In genomic region chr5:140582995-140583731, GRCm38 (mm10) we compare ENCODE assay signal across 10 mouse cellular contexts. TPM values are rescaled to one million over a fixed set of nuclear protein-coding genes. Genes with fewer than 3 reads are reported as not detected.
DNase-seq lines count a peak whose midpoint lies in the region; ATAC-seq and TF ChIP-seq lines count a peak whose summit lies in the region.
"Had no signal": no experiment of that assay in that cellular context is flagged by ENCODE, and none has a peak within 500 bp of the region (broad histone marks: within the 10 kb centered on the region; RNA-seq: fewer than 3 reads in every experiment).

No protein-coding gene starts in this region.

- H3K9me3 ChIP-seq in ES-E14 (ENCODE audit: control insufficient read depth, insufficient read depth, low read depth, low read length) = no peaks in the 10 kb centered on the region
- no peaks in the 10 kb centered on the region for H3K9me3 ChIP-seq in embryonic facial prominence, embryonic 11.5 days (replicated peaks; ENCODE audit: control insufficient read depth, low read length)
- H3K9me3 ChIP-seq in hindbrain, embryonic 12.5 days (replicated peaks) = no peaks in the 10 kb centered on the region
- no peaks in the 10 kb centered on the region for H3K9me3 ChIP-seq in midbrain, embryonic 15.5 days

- H3K36me3 ChIP-seq in ES-E14 (ENCODE audit: control insufficient read depth, insufficient read depth, low read length, poor library complexity, severe bottlenecking) = no peaks in the 10 kb centered on the region
- H3K36me3 ChIP-seq in embryonic facial prominence, embryonic 11.5 days (replicated peaks; ENCODE audit: control insufficient read depth, insufficient read depth, low read depth, low read length) = no peaks in the 10 kb centered on the region
- H3K36me3 ChIP-seq in hindbrain, embryonic 12.5 days = no peaks in the 10 kb centered on the region
- no peaks in the 10 kb centered on the region for H3K36me3 ChIP-seq in midbrain, embryonic 15.5 days (replicated peaks)

- H3K9ac ChIP-seq in ES-E14 (ENCODE audit: insufficient read depth, low read depth, low read length, poor library complexity, severe bottlenecking) = no peak overlapping the region
- H3K9ac ChIP-seq in embryonic facial prominence, embryonic 11.5 days (replicated peaks; ENCODE audit: low read length) = no peak overlapping the region; the same call in 1 of the 2 replicates
- peak overlapping the region; percentile 5; the same call in 1 of the 2 replicates for H3K9ac ChIP-seq in hindbrain, embryonic 12.5 days
- no peak overlapping the region for H3K9ac ChIP-seq in midbrain, embryonic 15.5 days

- DNase-seq in ES-E14 (ENCODE audit: low read depth, low spot score) = no peak
- DNase-seq in embryonic facial prominence, embryonic 11.5 days (ENCODE audit: low spot score) = peak; percentile 31
- no peak for DNase-seq in ovary, postnatal 10 days (ENCODE audit: low spot score)
- no peak for DNase-seq in cerebellum, postnatal 36 days
- DNase-seq: thymus, adult 2 months had no signal

- peaks cover 12 to 50% of the 10 kb centered on the region in 2 experiments for H3K4me1 ChIP-seq in ES-E14 (ENCODE audit: control insufficient read depth in 2 of 2, insufficient read depth in 2 of 2, low read length in 2 of 2, poor library complexity in 1 of 2)
- H3K4me1 ChIP-seq in embryonic facial prominence, embryonic 11.5 days (ENCODE audit: control insufficient read depth, insufficient read depth, low read length) = peaks cover 11% of the 10 kb centered on the region
- peaks cover 65% of the 10 kb centered on the region for H3K4me1 ChIP-seq in hindbrain, embryonic 12.5 days
- peaks cover 43% of the 10 kb centered on the region for H3K4me1 ChIP-seq in midbrain, embryonic 15.5 days

- peak overlapping the region; percentile 55; the same call in 1 of the 2 replicates for H3K27ac ChIP-seq in ES-E14 (ENCODE audit: insufficient read depth, low read depth, low read length, poor library complexity, severe bottlenecking)
- peak overlapping the region; percentile 60 for H3K27ac ChIP-seq in embryonic facial prominence, embryonic 11.5 days (replicated peaks; ENCODE audit: low read depth, low read length)
- H3K27ac ChIP-seq in hindbrain, embryonic 12.5 days = peak overlapping the region; percentile 86
- peak overlapping the region; percentile 65 for H3K27ac ChIP-seq in midbrain, embryonic 15.5 days

- in situ Hi-C loops in ES-E14 (cut with MboI; ENCODE audit: low sequenced_read_pairs in 2 of 2, unreplicated experiment in 2 of 2) = no loop called here

- WGBS in embryonic facial prominence, embryonic 11.5 days = 22% methylated on average over 8 of the region's 8 CpGs
- 16% methylated on average over 8 of the region's 8 CpGs for WGBS in hindbrain, embryonic 12.5 days
- WGBS in midbrain, embryonic 15.5 days = 22% methylated on average over 8 of the region's 8 CpGs

- no peaks in the 10 kb centered on the region for H3K27me3 ChIP-seq in embryonic facial prominence, embryonic 11.5 days (ENCODE audit: control insufficient read depth, insufficient read depth, low read length)
- H3K27me3 ChIP-seq in hindbrain, embryonic 12.5 days = no peaks in the 10 kb centered on the region
- no peaks in the 10 kb centered on the region for H3K27me3 ChIP-seq in midbrain, embryonic 15.5 days (replicated peaks)

- ATAC-seq in embryonic facial prominence, embryonic 11.5 days (replicated peaks; ENCODE audit: insufficient number of reproducible peaks, low FRiP score, low TSS enrichment, low read depth) = no peak
- ATAC-seq in hindbrain, embryonic 12.5 days (ENCODE audit: low FRiP score) = peak; percentile 38
- no peak; the same call in 1 of the 2 replicates for ATAC-seq in midbrain, embryonic 15.5 days (replicated peaks)
- no peak for ATAC-seq in inflammation-experienced regulatory T-cells, adult 6 months

- no peak overlapping the region for H3K4me2 ChIP-seq in embryonic facial prominence, embryonic 11.5 days (ENCODE audit: low read depth, low read length)
- 0 out of 2 replicates have a peak overlapping the region, but pooled peaks have one; percentile 19 for H3K4me2 ChIP-seq in hindbrain, embryonic 12.5 days (replicated peaks)
- no peak overlapping the region for H3K4me2 ChIP-seq in midbrain, embryonic 15.5 days

- no peak overlapping the region for H3K4me3 ChIP-seq in ES-E14 (ENCODE audit: insufficient read depth in 1 of 2, low read depth in 1 of 2, low read length in 2 of 2, poor library complexity in 1 of 2, severe bottlenecking in 1 of 2)
- H3K4me3 ChIP-seq in embryonic facial prominence, embryonic 11.5 days (ENCODE audit: low read depth, low read length) = no peak overlapping the region
- no peak overlapping the region for H3K4me3 ChIP-seq in hindbrain, embryonic 12.5 days
- no peak overlapping the region for H3K4me3 ChIP-seq in midbrain, embryonic 15.5 days

TF ChIP-seq in ES-E14, 5 proteins besides CTCF, POLR2A, EP300 and RAD21:
- TF ChIP-seq HCFC1 (IDR thresholded peaks at IDR 0.05; ENCODE audit: borderline replicate concordance, insufficient read depth, low read length) = no peak
- TF ChIP-seq MAFK (IDR thresholded peaks at IDR 0.05; ENCODE audit: insufficient read depth, low read depth, low read length) = no peak
- no peak for TF ChIP-seq ZC3H11A (IDR thresholded peaks at IDR 0.05; ENCODE audit: borderline replicate concordance, low read depth, low read length)
- no peak for TF ChIP-seq CHD2 (IDR thresholded peaks at IDR 0.05; ENCODE audit: low read depth, low read length)
- TF ChIP-seq ZNF384 (IDR thresholded peaks at IDR 0.05; ENCODE audit: low read depth, low read length) = no peak
TF ChIP-seq in ES-E14: peak in this region for 0.

RNA-seq across cellular contexts. Expression of gene Grifin, which starts 18.3 kb away (rescaled TPM):
- 0.89 TPM in 1 of 2 replicates, not detected in the other for total RNA-seq in ES-E14 (2012; rRNA removed)
- polyA plus RNA-seq in embryonic facial prominence, embryonic 11.5 days (2014; fragmentation: Nextera tagmentation; extraction: Ambion mirVana) = 0.36 and 0.63 TPM in 2 replicates
- polyA plus RNA-seq in hindbrain, embryonic 12.5 days (2016; fragmentation: Nextera tagmentation; extraction: Ambion mirVana) = not detected in 2 replicates
- polyA plus RNA-seq in midbrain, embryonic 15.5 days (2015; fragmentation: Nextera tagmentation; extraction: Ambion mirVana) = 0.41 TPM in 1 of 2 replicates, not detected in the other
- polyA plus RNA-seq in inflammation-experienced regulatory T-cells, adult 6 months (2017; shearing (Covaris generic)) = 1 to 10 TPM; 1.2 to 5.5 (median 1.9) TPM
- polyA plus RNA-seq: heart, postnatal 0 days; lung, embryonic 16.5 days had no signal

RNA-seq across cellular contexts. Expression of gene Lfng, which starts 24.0 kb away (rescaled TPM):
- total RNA-seq in ES-E14 (2012; rRNA removed) = 13.3 and 28.1 TPM in 2 replicates
- polyA plus RNA-seq in embryonic facial prominence, embryonic 11.5 days (2014; fragmentation: Nextera tagmentation; extraction: Ambion mirVana) = 13.3 and 13.7 TPM in 2 replicates
- polyA plus RNA-seq in hindbrain, embryonic 12.5 days (2016; fragmentation: Nextera tagmentation; extraction: Ambion mirVana) = 23.8 and 27.6 TPM in 2 replicates
- polyA plus RNA-seq in midbrain, embryonic 15.5 days (2015; fragmentation: Nextera tagmentation; extraction: Ambion mirVana) = 20.4 and 21.8 TPM in 2 replicates
- 10 to 100 TPM; 16.8 to 44.8 (median 23.1) TPM for polyA plus RNA-seq in inflammation-experienced regulatory T-cells, adult 6 months (2017; shearing (Covaris generic))
